Mouse (Mus musculus): ENCODE results near the gene Vsig10. TPM values are rescaled to one million over a fixed set of nuclear protein-coding genes. Genes with fewer than 3 reads are reported as not detected.
"Not testable (repeated sequence)": the region's sequence is repeated elsewhere in the genome, so short reads cannot be mapped to it uniquely, and the experiment has no call there.

The Vsig10 gene
- total RNA-seq, 1 experiment from 2014 or later: 3.6 TPM

DNA sequence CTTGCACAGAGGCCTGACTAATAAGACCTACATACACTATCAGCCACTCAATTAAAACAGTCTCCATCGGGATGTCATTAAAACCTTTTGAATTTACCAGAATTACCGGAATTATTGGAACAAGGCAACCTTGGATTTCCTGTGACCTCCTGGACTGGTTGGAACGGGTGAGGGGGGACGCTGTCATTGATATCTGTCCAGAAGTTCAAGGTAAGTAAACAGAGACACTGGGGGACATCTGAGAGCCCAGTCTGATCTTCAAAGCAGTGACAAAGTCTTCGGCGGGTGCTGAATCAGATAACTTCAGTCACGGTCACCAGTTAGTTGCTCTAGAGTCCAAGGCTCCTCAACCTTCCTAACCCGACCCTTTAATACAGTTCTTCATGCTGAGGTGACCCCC is 23.9 kb upstream of the Vsig10 start:
- no peak for ATAC-seq (ENCODE audit: extremely low read depth, insufficient number of reproducible peaks, low FRiP score, poor library complexity, severe bottlenecking)

DNA sequence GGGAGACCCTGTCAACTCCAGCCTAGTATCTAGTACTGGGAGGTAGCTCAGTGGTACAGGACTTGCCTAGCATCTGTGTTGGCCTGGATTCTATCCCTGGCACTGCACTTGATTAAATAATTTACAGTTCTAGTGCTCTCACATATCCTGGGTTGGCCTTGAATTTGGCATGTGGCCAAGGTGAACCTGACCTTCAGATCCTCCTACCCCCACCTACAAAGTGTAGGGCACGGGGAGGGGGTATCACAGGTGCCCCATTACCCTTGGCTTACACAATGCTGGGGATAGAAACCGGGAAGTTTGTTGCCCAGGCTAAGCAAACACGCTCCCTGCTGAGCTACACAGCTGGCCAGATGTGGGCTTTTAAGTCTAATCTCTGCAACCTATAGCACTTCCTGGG is 16.0 kb upstream of the Vsig10 start:
- ATAC-seq (ENCODE audit: extremely low read depth, insufficient number of reproducible peaks, low FRiP score, poor library complexity, severe bottlenecking): no peak

DNA sequence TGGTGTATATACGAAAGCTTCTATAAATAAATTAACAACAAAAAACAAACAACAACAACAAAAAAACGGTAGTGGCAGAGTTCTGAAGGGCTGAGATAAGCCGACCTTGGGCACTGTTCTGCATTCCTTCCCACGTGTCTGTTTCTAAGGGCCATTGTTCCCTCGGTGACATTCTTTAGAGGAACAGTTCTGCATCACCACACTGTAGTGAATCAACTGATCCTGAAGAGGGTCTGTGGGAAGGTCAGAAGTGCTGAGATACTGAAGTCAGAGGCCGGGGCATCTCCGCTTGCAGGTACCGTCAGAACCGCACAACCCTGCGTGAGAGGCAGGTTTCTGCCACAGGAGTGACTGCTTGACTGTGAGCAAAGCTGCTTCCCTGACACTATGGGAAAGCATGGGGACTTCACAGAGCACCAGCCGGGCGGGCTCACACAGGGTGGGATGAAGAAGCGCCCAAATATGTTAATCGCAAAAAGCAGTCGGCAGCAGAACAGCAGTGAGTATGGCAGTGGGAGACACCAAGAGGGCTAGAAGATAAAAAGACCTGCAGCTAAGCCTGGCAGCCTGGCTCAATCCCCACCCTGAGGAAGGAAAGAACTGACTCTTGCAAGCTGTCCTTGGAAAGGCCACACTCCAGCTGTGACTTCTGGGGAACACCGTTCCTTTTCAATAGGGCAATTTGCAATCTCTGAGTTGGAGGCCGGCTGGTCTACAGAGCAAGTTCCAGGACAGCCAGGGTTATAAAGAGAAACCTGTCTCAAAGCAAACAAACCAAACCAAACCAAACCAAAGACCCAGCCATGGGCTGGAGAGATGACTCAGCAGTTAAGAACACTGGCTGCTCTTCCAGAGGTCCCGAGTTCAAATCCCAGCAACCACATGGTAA is 14.9 kb upstream of the Vsig10 start:
- no peak for ATAC-seq (ENCODE audit: extremely low read depth, insufficient number of reproducible peaks, low FRiP score, poor library complexity, severe bottlenecking)

DNA sequence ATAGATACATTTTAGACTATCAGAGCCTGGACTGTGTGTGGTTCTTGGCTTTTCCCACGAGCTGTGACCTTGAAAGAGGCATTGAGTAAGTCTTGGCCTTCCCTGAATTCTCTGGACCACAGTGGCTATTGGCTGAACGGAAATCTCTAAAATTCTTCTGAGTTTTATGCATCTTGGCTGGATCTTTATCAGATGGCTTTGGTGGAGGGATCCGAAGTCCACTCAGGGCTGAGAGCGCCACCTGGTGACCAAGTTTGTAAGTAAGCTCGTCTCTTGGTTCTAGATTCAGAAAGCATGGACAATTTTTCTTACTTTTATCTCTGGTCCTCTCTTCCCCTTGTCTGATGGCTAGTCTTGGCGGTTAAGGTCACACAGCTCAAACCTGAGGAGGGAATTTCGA is 13.9 kb upstream of the Vsig10 start:
- peak; percentile 55; the same call in 1 of the 2 replicates for ATAC-seq (ENCODE audit: extremely low read depth, insufficient number of reproducible peaks, low FRiP score, poor library complexity, severe bottlenecking)

DNA sequence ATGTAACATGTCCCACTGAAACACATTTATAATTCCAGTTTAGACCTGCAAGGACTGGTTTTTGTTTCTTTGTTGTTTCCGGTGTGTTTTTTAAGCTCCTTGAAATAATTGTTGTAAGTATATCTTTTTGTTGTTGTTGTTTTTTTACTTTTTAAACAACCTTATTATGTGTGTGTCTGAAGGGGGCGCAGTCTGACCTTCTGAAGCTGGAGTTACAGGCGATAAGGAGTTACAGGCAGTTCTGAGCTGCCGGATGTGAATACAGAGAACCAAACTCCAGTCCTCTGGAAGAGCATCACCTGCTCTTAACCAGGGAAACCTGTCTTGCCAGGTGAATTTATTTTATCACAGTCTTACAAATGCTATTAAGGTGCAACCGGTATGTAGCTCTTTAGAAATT is 13.1 kb upstream of the Vsig10 start:
- no peak for ATAC-seq (ENCODE audit: extremely low read depth, insufficient number of reproducible peaks, low FRiP score, poor library complexity, severe bottlenecking)

DNA sequence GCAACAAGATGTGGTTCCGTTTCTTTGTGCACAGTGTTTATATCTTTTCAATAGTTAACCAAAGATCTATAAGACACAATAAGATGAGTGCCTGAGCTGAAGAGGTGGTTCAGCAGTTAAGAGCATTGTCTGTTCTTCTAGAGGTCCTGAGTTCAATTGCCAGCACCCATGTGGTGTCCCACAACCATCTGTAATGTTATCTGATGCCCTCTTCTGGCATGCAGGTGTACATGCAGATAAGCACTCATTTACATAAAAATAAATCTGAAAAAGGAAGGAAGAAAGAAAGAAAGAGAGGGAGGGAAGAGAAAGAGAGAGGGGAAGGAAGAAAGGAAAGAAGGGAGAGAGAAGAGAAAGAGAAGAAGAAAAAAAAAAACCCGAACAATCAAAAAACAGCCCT is 12.1 kb upstream of the Vsig10 start:
- no peak for ATAC-seq (ENCODE audit: extremely low read depth, insufficient number of reproducible peaks, low FRiP score, poor library complexity, severe bottlenecking)

DNA sequence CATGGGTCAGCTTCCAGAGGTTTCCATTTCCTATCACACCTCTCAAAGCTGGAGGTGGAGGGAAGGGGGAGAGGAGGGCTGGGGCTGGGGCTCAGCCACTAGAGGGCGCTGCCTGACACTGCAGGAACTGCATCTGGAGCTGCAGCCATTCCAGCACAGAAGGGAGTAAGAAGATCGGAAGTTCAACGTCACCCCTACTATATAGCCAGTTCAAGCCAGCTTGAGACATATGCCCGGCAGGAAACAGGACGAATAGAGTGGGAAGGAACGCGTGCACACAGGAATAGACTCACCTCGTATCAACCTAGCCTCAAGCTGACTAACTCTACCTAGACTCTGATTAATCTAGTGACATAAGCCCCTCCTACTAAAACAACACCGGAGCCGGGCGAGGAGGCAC is 11.2 kb upstream of the Vsig10 start:
- ATAC-seq (ENCODE audit: extremely low read depth, insufficient number of reproducible peaks, low FRiP score, poor library complexity, severe bottlenecking): peak; percentile 74

DNA sequence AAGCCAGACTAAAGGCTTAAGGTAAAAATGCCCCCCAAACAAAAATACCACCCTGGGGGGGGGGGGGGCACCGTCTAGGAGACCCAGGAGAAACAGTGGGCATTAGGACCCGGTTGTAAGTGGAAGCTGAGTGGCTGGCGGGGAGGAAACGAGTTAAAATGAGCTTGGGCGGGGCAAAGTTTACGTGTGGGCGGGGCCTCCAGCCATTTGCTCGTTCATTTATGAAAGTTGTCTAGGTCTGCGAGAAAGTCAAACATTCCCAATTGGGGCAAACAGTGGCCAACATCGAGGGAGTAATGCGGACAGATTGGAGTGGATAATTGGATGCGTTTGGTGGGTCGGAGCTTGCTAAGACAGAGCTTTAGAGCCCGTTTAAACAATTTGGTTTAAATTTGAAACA is 5.5 kb upstream of the Vsig10 start:
- no peak for ATAC-seq (ENCODE audit: extremely low read depth, insufficient number of reproducible peaks, low FRiP score, poor library complexity, severe bottlenecking)

DNA sequence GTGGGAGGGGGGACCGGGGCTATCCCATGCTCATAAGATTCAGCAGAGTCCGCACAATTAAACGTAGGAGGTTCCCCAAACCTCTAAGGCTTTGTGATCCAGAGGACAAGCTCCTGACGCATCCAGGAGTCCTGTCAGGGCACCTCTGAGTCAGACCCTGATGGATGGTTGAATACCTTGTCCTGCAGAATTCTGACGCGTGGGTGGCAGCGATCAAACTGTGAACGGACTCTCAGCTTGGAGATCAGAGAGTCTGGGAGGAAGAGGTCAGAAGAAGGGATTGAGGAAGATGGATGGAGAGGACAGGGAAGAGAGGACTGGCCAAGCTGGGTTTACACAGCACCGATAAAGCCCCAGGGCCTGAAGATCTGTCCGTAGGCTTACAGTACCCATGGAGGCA is 5.0 kb upstream of the Vsig10 start:
- no peak for ATAC-seq (ENCODE audit: extremely low read depth, insufficient number of reproducible peaks, low FRiP score, poor library complexity, severe bottlenecking)

DNA sequence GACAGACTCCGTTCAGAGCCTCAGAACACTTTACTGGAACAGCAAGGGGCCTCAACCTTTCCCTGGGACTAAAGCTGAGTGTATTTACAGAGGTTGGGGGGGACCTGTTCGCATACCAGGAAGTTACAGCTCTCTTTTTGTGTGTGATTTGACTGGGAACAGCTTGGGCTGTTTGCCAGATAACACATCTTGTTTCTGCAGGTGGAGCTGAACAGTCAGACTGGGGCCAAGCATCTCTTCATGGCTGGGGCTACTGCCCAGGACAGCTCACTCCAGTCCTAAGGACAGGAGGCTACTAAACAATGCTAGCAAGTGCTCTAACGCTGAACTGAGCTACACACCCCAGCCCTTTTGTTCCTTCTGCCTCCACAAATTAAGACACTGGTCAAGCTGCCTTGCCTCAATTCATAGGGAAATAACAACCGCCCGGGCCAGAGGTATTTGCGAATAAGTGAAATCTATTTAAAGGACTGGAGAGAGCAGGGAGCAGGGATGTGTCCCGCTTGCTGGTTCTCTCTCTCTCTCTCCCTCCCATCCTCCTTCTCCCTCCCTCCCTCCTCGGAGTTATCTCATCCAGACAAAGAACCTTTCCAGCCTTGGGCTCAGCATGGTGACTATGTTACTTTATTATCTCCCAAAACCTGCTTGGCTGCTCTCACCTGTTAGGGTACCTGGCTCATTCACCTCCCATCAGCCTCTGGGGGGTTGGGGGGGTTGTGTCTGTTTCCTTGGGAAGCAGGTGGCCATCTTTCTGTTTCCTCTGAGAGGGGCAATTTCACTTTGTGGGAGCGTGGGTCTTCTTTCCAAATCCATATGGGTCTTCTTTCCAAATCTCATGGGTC is 4.1 kb upstream of the Vsig10 start:
- ATAC-seq (ENCODE audit: extremely low read depth, insufficient number of reproducible peaks, low FRiP score, poor library complexity, severe bottlenecking): no peak

DNA sequence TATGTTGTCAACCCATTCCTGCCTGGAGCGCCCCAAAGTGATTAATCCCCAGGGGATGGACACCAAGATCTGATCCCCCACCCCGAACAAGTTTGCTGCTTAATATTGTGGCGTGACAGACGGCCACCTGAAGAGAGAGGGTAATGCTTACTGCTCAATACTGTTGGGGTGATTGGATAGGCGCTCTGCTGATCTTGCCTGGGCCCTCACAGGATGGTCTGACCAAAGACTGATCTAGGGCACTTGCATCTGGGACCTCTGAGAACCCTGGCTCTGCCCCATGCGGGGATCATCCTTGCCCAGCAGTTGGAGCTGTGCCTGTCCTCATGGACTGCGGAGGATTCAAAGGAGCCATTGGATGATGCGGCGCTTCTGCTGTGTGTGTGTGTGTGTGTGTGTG is 4.9 kb downstream of the Vsig10 start:
- no peak for ATAC-seq (ENCODE audit: extremely low read depth, insufficient number of reproducible peaks, low FRiP score, poor library complexity, severe bottlenecking)

DNA sequence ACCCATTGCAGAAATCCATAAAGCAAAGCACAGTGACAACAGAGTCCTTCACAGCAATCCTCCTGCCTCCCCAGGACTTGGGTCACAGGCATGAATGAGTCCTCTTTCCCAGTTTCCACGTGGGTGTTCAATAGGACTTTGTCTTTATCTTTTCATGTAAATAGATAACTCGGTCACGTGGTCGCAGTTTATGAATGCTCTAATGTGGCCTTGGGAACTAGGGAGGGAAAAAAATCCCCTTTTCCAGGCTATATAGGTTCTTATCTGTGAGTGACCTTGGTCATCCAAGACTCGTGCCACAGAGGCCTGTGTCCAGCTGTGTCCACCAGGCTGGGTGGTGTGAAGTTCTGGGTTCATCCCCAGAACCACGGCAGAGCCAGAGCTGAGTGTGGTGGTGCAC is 7.5 kb downstream of the Vsig10 start:
- no peak for ATAC-seq (ENCODE audit: extremely low read depth, insufficient number of reproducible peaks, low FRiP score, poor library complexity, severe bottlenecking)

DNA sequence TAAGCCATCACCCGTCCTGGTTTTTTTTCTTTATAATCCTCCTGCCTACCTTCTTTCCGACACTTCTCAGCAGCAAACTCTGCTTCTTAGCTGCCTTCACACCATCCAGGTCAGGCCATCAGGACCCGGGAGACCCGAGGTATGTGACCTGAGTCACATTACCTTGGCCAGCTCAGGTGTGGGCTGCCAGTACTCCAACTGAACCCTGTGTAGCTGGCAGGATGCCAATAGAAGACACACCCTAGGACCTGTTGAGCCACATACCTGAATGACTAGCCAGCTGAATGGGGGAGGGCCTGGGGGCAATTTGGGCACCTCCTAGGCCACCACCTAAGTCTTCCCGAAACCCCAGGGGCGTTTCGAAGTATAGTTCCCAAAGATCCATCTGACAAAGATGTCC is 11.6 kb downstream of the Vsig10 start:
- ATAC-seq (ENCODE audit: extremely low read depth, insufficient number of reproducible peaks, low FRiP score, poor library complexity, severe bottlenecking): no peak

DNA sequence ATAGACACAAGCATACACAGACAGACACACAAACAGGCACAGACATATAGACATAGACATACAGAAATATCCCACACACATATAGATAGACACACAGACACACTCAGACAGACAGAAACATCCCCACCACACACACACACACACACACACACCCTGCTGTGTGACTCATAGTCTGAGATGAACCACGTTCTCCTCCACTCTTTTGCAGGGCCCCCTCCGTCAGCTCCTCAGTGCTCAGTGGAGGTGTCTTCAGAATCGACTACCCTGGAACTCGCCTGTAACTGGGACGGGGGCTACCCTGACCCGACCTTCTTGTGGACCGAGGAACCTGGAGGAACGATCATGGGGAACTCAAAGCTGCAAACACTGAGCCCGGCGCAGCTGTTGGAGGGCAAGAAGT is 19.1 kb downstream of the Vsig10 start:
- ATAC-seq (ENCODE audit: extremely low read depth, insufficient number of reproducible peaks, low FRiP score, poor library complexity, severe bottlenecking): no peak

DNA sequence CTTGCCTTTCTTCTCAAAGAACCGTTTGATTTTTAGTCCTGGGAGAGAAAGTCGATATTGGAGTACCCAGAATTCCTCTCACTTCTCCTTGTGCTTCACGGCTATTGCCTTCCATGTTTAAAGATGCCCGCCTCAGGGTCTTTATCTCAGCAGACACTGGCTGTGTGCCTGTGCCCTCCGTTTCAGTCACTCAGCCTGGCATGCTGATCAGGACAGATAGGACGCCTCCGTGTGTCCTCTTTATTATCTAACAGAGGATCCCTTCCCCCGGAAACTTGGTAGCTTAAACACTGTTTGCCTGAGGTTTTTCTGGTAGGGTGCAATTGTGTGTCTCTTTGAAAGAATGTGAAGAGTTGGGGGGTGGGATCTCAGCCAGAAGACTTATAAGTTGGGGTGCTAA is 19.6 kb downstream of the Vsig10 start:
- no peak for ATAC-seq (ENCODE audit: extremely low read depth, insufficient number of reproducible peaks, low FRiP score, poor library complexity, severe bottlenecking)

DNA sequence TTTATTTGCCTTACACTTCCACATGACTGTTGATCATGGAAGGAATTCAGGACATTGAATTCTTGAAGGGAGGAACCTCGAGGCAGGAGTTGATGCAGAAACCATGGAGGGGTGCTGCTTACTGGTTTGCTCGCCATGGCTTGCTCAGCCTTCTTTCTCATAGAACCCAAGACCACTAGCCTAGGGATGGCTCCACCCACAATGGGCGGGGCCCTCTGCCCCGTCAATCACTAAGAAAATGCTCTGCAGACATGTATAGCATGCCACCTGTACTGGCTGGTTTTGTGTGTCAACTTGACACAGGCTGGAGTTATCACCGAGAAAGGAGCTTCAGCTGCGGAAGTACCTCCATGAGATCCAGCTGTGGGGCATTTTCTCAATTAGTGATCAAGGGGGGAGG is 21.2 kb downstream of the Vsig10 start:
- ATAC-seq (ENCODE audit: extremely low read depth, insufficient number of reproducible peaks, low FRiP score, poor library complexity, severe bottlenecking): no peak

DNA sequence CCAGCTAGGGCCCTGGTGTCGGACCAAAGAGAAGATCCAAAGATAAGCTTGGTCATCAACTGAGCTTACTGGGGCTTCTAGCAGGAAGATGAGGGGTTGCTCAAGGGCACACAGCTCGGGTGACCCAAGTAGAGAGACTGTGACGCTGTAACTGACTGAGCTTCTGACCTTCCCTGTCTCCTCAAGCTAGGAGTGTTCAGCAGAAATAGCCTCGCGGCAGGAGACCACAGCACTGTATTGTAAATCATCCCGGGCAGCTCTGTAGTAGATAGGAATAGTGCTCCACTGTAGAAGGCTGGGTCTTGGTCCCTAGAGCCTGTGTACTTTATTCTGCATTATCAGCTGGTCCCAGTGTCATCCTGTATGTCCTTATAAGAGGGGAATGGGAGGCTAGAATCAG is 23.0 kb downstream of the Vsig10 start:
- ATAC-seq (ENCODE audit: extremely low read depth, insufficient number of reproducible peaks, low FRiP score, poor library complexity, severe bottlenecking): no peak

DNA sequence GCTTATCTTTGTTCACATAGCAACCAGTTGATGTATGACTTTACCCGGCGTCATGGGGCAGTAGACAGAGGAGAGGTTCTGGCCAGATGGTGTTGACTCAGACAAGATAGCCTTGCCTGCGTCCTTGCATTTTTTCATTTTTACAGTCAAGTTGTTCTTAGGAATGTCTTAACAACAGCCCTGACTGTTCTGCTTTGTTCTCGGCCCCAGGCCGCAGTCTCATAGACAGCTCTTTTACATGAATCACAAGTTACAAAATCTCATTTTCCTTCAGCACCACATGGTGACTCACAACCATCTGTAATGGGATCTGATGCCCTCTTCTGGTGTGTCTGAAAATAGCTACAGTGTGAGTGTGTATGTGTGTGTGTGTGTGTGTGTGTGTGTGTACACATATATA is 25.6 kb downstream of the Vsig10 start:
- not testable (repeated sequence) for ATAC-seq (ENCODE audit: extremely low read depth, insufficient number of reproducible peaks, low FRiP score, poor library complexity, severe bottlenecking)

DNA sequence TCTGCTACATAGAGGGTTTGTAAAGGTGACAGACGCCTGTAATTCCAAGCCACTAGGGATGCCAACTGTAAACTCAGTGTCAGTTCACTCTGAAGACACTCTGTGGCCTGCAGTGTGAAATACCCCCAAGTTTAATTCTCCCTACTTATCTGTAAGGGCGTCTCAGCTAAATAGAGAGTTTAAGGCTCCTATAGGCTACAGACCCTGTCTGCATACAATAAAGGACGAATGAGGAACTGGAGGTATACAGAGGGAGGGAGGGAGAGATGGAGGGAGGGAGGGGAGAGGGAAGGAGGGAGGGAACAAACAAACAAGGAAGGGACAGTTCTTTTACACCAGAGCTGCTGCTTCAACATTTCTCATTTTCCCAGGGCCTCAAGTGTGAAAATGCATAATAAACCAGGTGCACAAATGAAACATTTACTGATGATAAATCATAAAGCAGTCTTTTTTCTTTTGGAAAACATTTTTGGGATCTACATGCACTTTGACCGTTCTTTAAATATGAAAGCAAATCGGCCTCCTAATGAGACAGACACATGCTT is 26.6 kb downstream of the Vsig10 start:
- no peak for ATAC-seq (ENCODE audit: extremely low read depth, insufficient number of reproducible peaks, low FRiP score, poor library complexity, severe bottlenecking)

DNA sequence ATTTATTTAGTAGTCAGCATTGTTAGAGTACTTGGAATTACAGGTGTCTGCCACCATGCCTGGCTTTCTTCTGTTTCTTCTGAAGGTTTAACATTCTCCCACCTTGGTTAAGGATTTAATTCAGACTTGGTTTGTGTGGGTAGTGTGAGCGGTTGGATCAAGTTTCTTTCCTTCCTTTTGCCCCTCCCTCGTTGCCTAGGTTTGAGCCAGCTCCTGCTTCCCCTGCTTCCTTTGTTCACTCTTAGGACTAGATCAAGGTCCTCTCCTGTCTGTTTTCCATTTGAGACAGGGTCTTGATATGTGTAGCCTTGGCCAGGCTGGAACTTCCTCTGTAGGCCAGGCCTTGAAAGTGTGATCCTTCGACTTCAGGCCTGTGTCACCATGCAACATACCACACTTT is 27.4 kb downstream of the Vsig10 start:
- ATAC-seq (ENCODE audit: extremely low read depth, insufficient number of reproducible peaks, low FRiP score, poor library complexity, severe bottlenecking): no peak
